Mouse (Mus musculus) regulatory T cell (primary cell): Measurements from ENCODE around the gene Dtnbp1.

Source experiments
- in situ Hi-C: fragments of 300-600 bp; cut with MboI, MseI; formaldehyde crosslinking; loops from one replicate; pipeline ENCODE4 v1.15.1; 2025; ENCODE audit warnings: high pct_unique_total_duplicates

Gene Dtnbp1

DNA sequence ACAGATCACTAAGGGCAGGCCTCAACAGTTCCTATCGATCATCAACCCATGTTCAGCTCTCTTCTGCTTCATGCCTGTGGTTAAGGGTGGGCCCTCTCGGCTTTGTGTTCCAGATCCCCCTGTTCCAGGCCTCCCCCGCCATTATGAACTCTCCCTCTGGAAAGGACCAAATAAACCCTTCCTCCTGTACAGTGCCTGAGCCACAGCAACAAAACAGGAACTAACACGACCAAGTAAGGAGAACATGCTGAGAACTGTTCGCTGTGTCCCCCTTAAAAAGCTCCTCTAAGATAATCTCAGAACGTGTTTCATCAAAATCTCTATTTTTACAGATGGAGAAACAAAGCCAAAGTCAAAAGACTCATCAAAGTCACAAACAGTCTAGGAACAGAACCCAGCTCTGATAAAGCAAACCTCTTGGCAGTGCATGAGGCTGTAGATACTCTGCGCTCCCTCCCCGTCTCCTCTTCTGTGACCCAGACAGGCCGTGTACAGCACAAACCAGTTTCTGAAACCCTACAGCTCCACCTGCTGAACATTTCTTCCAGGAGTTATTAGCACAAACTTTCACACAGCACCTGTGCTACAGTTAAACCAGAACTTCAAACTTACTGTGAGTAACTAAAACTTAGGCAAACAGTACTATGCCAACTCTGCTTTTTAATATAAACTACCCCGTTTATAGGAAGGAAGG lies 49.4 kb downstream of the Dtnbp1 start:
- in situ Hi-C loops = no loop called here

GRCm38 (mm10) chr13:44948320-44949250 lies 53.4 kb downstream of the Dtnbp1 start:
- in situ Hi-C loops = no loop called here

DNA sequence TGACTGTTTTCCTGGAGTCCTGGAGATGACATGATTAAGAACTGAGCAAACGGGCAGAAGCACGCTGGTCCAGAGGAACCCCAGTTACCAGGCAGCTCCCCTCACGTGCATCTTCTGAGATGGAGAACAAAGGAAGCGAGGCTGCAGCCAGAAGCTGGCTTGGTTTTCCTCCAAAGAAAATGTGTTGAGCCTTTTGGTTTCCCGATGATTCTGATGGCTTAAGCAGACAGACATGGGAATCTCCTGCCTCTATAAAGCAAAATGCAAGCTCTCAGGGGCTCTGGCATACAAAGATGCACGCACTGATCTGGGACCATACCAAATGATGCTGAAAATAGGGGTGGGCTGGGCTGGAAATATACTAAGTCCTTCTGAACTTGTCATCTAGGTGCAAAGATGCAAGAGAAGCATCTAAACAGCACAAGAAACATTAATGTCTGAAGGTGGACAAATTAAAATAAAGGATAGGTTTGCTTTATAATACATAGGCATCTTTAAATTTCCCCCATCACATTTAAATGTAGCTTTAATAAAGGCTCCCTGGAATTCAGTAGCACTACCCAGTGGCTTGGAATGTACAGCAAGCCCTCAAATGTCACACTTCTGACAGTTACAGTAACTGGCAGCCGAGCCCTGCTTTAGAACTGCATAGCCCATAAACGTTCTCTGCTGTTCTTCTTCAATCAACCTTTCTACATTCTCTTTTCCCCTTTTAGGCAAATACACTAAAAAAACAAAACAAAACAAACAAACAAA lies 54.9 kb downstream of the Dtnbp1 start:
- in situ Hi-C loops = no loop called here

DNA sequence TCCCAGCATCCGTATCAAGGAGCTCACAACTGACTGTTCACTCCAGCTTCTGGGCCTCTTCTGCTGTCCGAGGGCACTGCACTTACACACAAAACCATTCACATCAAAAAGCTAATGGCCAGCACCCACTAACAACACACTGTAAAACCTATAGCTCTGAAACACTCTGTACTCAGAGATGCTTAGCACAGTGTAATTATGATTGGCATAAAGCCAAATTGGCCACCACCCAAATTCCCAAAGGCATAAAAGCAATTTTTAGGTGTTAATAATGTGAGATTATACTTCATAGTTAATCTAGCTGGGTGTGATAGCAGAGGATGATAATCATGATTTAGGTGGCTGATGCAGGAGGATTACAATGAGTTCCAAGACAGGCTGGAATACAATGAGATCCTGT lies 58.3 kb downstream of the Dtnbp1 start:
- in situ Hi-C loops = no loop called here

GRCm38 (mm10) chr13:44939326-44940035 lies 62.5 kb downstream of the Dtnbp1 start:
- in situ Hi-C loops = no loop called here

- in situ Hi-C loops = no loop called here
Measured at GRCm38 (mm10) chr13:44937681-44938080, 64.3 kb downstream of the Dtnbp1 start.

GRCm38 (mm10) chr13:44933575-44933974 lies 68.4 kb downstream of the Dtnbp1 start:
- in situ Hi-C loops = no loop called here

DNA sequence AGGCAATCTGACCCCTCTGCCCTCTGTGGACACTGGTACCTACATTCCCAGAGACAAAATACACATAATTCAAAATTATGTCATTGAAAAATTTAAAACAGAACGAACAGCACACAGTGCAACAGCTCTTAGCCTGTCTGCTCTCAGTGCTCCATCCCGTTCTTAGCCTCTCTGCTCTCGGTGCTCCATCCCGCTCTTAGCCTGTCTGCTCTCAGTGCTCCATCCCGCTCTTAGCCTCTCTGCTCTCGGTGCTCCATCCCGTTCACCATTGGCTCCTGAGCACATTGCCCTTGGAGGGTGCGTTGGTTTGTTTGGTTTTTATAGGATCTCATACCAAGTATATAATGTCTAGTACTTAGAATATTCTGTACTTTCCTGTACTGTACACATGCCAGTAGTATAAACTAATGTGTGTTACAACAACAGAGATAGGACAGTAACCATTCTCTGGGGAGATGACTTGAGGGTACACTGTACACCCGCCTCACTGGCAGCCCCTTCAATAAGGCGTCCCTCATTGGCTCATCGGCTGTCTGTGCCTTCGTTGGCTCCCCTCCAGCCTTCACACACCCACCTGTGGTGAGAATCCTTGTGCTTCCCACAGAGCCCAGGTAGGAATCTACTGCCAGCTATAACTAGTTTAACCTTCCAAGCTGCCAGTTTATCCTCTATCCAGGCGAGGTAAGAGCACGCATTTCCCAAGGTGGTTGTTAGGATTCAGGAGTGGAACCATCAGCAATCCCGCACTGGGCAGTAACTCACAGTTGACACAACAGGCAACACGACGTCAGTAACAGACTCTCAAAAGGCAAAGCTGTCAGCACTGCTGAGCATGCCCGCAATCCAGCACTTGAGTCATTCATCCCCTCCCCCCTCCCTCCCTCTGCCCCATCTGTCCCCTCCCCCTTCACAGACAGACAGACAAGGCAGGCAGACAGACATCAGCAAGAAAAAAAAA lies 69.4 kb downstream of the Dtnbp1 start:
- in situ Hi-C loops = no loop called here

GRCm38 (mm10) chr13:44926311-44926710 lies 75.6 kb downstream of the Dtnbp1 start:
- in situ Hi-C loops = no loop called here

DNA sequence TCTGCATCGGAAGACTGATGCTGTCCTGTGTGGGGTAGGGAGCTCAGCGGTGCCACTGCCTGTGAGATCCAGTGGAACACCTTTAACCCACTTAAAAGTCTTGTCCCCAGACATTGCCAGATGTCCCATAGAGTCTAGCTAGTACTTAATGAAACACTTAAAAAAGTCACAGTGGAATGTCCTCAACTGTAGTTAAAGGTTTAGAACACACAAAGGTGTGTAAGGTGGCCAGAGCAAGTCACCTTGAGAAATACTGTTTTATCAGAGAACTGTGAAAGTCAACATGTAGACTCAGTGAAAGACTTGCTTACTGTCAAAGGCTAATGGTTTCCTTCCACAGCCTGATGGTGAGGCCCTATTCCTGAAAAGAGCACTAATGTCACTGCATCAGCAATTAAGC lies 76.8 kb downstream of the Dtnbp1 start:
- in situ Hi-C loops = no loop called here

GRCm38 (mm10) chr13:44924042-44924441 lies 77.9 kb downstream of the Dtnbp1 start:
- in situ Hi-C loops = no loop called here

DNA sequence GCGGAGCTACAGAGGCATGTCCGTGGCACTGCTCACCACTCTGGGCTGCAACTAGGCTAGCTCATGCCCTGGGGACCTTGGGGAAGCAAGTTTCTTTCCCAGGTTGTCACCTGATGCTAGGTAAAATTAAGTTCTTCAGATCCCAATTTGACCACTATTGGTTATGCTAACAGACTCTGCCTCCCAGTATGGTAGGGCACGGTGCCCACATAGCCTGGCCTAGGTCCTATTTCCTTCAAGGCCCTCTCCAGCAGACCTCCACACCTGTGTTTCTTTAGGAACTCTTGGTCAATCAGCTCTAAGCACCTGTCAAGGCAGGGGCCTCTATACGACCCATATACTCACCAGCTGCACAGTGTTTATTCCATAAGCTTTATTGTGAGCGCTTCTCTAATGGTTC lies 80.2 kb downstream of the Dtnbp1 start:
- in situ Hi-C loops = no loop called here

GRCm38 (mm10) chr13:44921095-44921494 lies 80.9 kb downstream of the Dtnbp1 start:
- in situ Hi-C loops = no loop called here

- in situ Hi-C loops = no loop called here
Measured at GRCm38 (mm10) chr13:44918269-44918668, 83.7 kb downstream of the Dtnbp1 start.

- in situ Hi-C loops = no loop called here
Measured at GRCm38 (mm10) chr13:44917202-44917601, 84.7 kb downstream of the Dtnbp1 start.

GRCm38 (mm10) chr13:44915945-44916344 lies 86.0 kb downstream of the Dtnbp1 start:
- in situ Hi-C loops = no loop called here

DNA sequence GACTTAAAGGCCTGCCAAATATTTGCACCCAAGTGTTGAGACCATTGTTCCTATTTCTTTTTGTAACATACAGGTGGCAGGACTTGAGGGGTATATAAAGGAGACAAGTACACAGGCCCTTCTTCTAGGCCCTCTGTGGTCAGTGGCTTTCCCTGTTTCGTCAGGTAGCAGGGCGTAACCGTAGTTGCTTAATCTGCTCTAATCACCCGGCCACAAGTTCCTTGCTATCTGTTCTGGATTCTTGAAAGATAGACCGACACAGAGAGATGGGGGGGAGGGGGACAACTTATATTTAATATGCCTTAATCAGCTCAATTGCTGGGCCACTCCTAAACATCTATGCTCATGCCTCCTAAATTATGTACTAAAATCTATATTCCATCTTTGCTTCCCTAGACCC lies 86.6 kb downstream of the Dtnbp1 start:
- in situ Hi-C loops = no loop called here

DNA sequence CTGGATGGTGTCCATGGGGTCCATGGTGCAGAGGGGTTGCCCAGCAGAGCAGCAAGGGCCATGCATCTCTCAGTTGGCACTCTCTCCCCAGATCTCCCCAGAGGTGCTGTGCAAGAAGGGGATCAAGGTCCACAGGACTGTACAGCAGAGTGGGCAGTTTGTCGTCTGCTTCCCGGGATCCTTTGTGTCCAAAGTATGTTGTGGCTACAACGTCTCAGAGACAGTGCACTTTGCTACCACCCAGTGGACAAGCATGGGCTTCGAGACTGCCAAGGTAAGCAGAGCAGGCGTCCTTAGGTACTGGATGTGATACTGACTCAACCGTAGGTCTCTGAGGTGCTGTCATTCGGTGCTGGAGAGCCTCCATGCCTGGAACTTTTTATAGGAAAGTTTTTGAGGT lies 88.4 kb downstream of the Dtnbp1 start:
- in situ Hi-C loops = no loop called here

DNA sequence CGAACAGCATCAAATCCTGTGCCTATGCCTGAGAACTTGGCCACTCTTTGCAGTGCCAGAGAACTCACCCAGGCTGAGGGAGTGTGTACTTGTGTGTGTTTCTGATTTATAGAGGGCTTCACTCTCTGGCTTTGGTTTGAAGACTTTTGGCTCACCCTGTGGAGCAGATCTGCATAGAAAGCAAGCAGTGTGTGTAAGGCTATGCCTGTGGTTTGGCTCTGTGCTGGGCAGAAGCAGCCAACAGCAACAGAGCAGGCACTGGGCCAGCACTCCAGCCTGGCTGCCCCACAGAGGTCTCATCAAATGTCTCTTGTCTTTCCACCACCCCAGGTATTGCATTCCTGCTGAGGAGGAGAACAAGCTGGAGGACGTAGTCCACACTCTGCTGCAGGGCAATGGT lies 89.1 kb downstream of the Dtnbp1 start:
- in situ Hi-C loops = no loop called here

GRCm38 (mm10) chr13:44908790-44909189 lies 93.2 kb downstream of the Dtnbp1 start:
- in situ Hi-C loops = no loop called here
